Mouse (Mus musculus): ENCODE data around the gene Fcrla. TPM values are rescaled to one million over a fixed set of nuclear protein-coding genes. Genes with fewer than 3 reads are reported as not detected.
A peak's percentile ranks its signal among the peaks of the same experiment; 100 is the strongest.
"Not testable (repeated sequence)": the region's sequence is repeated elsewhere in the genome, so short reads cannot be mapped to it uniquely, and the experiment has no call there.

The Fcrla gene
- 8.0 and 8.7 TPM in 2 replicates for polyA plus RNA-seq (2012; rRNA removed)

- no peak for DNase-seq
- 73% methylated on average over 3 of the region's 3 CpGs for WGBS
- TF ChIP-seq CTCF (IDR thresholded peaks at IDR 0.05; ENCODE audit: insufficient read depth, low read length) (no peak), POLR2A (IDR thresholded peaks at IDR 0.05; ENCODE audit: borderline replicate concordance, extremely low read depth, low read depth, low read length) (no peak)
- H3K4me3 ChIP-seq (replicated peaks; ENCODE audit: extremely low read depth, low read depth, low read length), result peak within 1 kb of the TSS; percentile 14
- H3K4me1 ChIP-seq (ENCODE audit: control insufficient read depth, insufficient read depth, low read length), result no peaks in the 10 kb centered on the region
Observed at GRCm38 (mm10) chr1:170927378-170927777, at the start of gene Fcrla. Gene Fcrla (minus strand): TSS chr1:170927583.

GRCm38 (mm10) chr1:170976447-170976846, 49.1 kb upstream of the Fcrla start, which contains the start of gene Fcgr2b:
Gene Fcgr2b (minus strand): TSS chr1:170976547.
- WGBS, result 82% methylated on average over 5 of the region's 5 CpGs
- TF ChIP-seq CTCF (IDR thresholded peaks at IDR 0.05; ENCODE audit: insufficient read depth, low read length), result no peak
- TF ChIP-seq POLR2A (IDR thresholded peaks at IDR 0.05; ENCODE audit: borderline replicate concordance, extremely low read depth, low read depth, low read length), result no peak
- DNase-seq, result no peak
- Histone ChIP-seq H3K4me3 (replicated peaks; ENCODE audit: extremely low read depth, low read depth, low read length) (peak within 1 kb of the TSS; percentile 59), H3K4me1 (ENCODE audit: control insufficient read depth, insufficient read depth, low read length) (no peaks in the 10 kb centered on the region)

- Histone ChIP-seq H3K4me1 (ENCODE audit: control insufficient read depth, insufficient read depth, low read length) (no peaks in the 10 kb centered on the region), H3K4me3 (replicated peaks; ENCODE audit: extremely low read depth, low read depth, low read length) (peak overlapping the region; percentile 59)
- 60% methylated on average over 7 of the region's 7 CpGs for WGBS
- TF ChIP-seq POLR2A (IDR thresholded peaks at IDR 0.05; ENCODE audit: borderline replicate concordance, extremely low read depth, low read depth, low read length), result no peak
- no peak for TF ChIP-seq CTCF (IDR thresholded peaks at IDR 0.05; ENCODE audit: insufficient read depth, low read length)
- no peak for DNase-seq
Observed at GRCm38 (mm10) chr1:170975751-170976161, 48.4 kb upstream of the Fcrla start.

GRCm38 (mm10) chr1:170975350-170975749, 48.0 kb upstream of the Fcrla start:
- WGBS, result 51% methylated on average over 2 of the region's 2 CpGs
- not testable (repeated sequence) for H3K4me1 ChIP-seq (ENCODE audit: control insufficient read depth, insufficient read depth, low read length); DNase-seq
- peak overlapping the region; percentile 59 for H3K4me3 ChIP-seq (replicated peaks; ENCODE audit: extremely low read depth, low read depth, low read length)

- 92% methylated on average over 2 of the region's 2 CpGs for WGBS
- H3K4me3 ChIP-seq (replicated peaks; ENCODE audit: extremely low read depth, low read depth, low read length), result no peak overlapping the region
Observed at GRCm38 (mm10) chr1:170974736-170975135, 47.4 kb upstream of the Fcrla start.

GRCm38 (mm10) chr1:170974171-170974570, 46.8 kb upstream of the Fcrla start:
- 78% methylated on average over 8 of the region's 8 CpGs for WGBS
- TF ChIP-seq CTCF (IDR thresholded peaks at IDR 0.05; ENCODE audit: insufficient read depth, low read length) (no peak), POLR2A (IDR thresholded peaks at IDR 0.05; ENCODE audit: borderline replicate concordance, extremely low read depth, low read depth, low read length) (no peak)
- DNase-seq, result no peak
- Histone ChIP-seq H3K4me1 (ENCODE audit: control insufficient read depth, insufficient read depth, low read length) (no peaks in the 10 kb centered on the region), H3K4me3 (replicated peaks; ENCODE audit: extremely low read depth, low read depth, low read length) (no peak overlapping the region)

More at GRCm38 (mm10) chr1:170974736-170975135, 47.4 kb upstream of the Fcrla start:
- TF ChIP-seq POLR2A (IDR thresholded peaks at IDR 0.05; ENCODE audit: borderline replicate concordance, extremely low read depth, low read depth, low read length), result no peak
- no peaks in the 10 kb centered on the region for H3K4me1 ChIP-seq (ENCODE audit: control insufficient read depth, insufficient read depth, low read length)
- no peak for DNase-seq

- 52% methylated on average over 4 of the region's 4 CpGs for WGBS
- H3K4me3 ChIP-seq (replicated peaks; ENCODE audit: extremely low read depth, low read depth, low read length), result no peak overlapping the region
- DNase-seq, result no peak
- no peak for TF ChIP-seq POLR2A (IDR thresholded peaks at IDR 0.05; ENCODE audit: borderline replicate concordance, extremely low read depth, low read depth, low read length)
- TF ChIP-seq CTCF (IDR thresholded peaks at IDR 0.05; ENCODE audit: insufficient read depth, low read length), result no peak
- H3K4me1 ChIP-seq (ENCODE audit: control insufficient read depth, insufficient read depth, low read length), result no peaks in the 10 kb centered on the region
Observed at GRCm38 (mm10) chr1:170972936-170973335, 45.6 kb upstream of the Fcrla start.

GRCm38 (mm10) chr1:170972494-170972893, 45.1 kb upstream of the Fcrla start:
- TF ChIP-seq CTCF (IDR thresholded peaks at IDR 0.05; ENCODE audit: insufficient read depth, low read length) (no peak), POLR2A (IDR thresholded peaks at IDR 0.05; ENCODE audit: borderline replicate concordance, extremely low read depth, low read depth, low read length) (no peak)
- 60% methylated on average over 6 of the region's 6 CpGs for WGBS
- DNase-seq, result no peak
- no peaks in the 10 kb centered on the region for H3K4me1 ChIP-seq (ENCODE audit: control insufficient read depth, insufficient read depth, low read length)
- no peak overlapping the region for H3K4me3 ChIP-seq (replicated peaks; ENCODE audit: extremely low read depth, low read depth, low read length)

- H3K4me3 ChIP-seq (replicated peaks; ENCODE audit: extremely low read depth, low read depth, low read length), result no peak overlapping the region
- no peak for TF ChIP-seq CTCF (IDR thresholded peaks at IDR 0.05; ENCODE audit: insufficient read depth, low read length)
- no peak for TF ChIP-seq POLR2A (IDR thresholded peaks at IDR 0.05; ENCODE audit: borderline replicate concordance, extremely low read depth, low read depth, low read length)
- no peak for DNase-seq
- 61% methylated on average over 1 of the region's 1 CpGs for WGBS
- no peaks in the 10 kb centered on the region for H3K4me1 ChIP-seq (ENCODE audit: control insufficient read depth, insufficient read depth, low read length)
Observed at GRCm38 (mm10) chr1:170968576-170968975, 41.2 kb upstream of the Fcrla start.

GRCm38 (mm10) chr1:170967581-170967980, 40.2 kb upstream of the Fcrla start:
- Histone ChIP-seq H3K4me1 (ENCODE audit: control insufficient read depth, insufficient read depth, low read length) (no peaks in the 10 kb centered on the region), H3K4me3 (replicated peaks; ENCODE audit: extremely low read depth, low read depth, low read length) (no peak overlapping the region)
- 41% methylated on average over 3 of the region's 3 CpGs for WGBS
- no peak for TF ChIP-seq CTCF (IDR thresholded peaks at IDR 0.05; ENCODE audit: insufficient read depth, low read length)
- no peak for TF ChIP-seq POLR2A (IDR thresholded peaks at IDR 0.05; ENCODE audit: borderline replicate concordance, extremely low read depth, low read depth, low read length)
- DNase-seq, result no peak
